Comparison of ENCODE assay signal across 20 mouse cellular contexts in the genomic region with DNA sequence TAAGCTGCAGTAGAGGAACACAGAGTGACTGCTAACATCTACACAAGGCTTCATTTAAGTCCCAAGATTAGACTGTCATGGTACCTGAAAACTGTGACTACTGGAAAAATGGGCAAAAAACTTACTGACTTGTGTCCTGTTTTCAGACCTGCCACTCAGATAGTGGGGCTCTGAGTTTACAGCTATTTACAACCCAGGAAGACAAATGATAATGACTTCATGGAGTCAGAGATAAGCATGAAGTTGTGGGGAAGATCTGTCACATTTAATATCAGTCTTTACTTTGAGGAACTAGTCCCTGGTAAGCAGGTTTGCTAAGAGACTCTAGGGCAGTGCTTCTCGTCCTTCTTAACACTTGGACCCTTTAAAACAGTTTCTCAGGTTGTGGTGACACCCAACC. TPM values are rescaled to one million over a fixed set of nuclear protein-coding genes. Genes with fewer than 3 reads are reported as not detected.
DNase-seq lines count a peak whose midpoint lies in the region; ATAC-seq and TF ChIP-seq lines count a peak whose summit lies in the region.
"Had no signal": no experiment of that assay in that cellular context is flagged by ENCODE, and none has a peak within 500 bp of the region (broad histone marks: within the 10 kb centered on the region; RNA-seq: fewer than 3 reads in every experiment).

No protein-coding gene starts in this region.

- H3K27ac ChIP-seq in liver, embryonic 14.5 days: no peak overlapping the region
- H3K27ac ChIP-seq in olfactory bulb, adult 2 months (ENCODE audit: insufficient read depth, low read depth, low read length): peak overlapping the region; percentile 53
- H3K27ac ChIP-seq in intestine, postnatal 0 days (ENCODE audit: low read depth, low read length): no peak overlapping the region
- H3K27ac ChIP-seq: embryonic facial prominence, embryonic 10.5 days; forebrain, embryonic 13.5 days; gastrocnemius, adult 2 months; heart, embryonic 13.5 days; hindbrain, embryonic 15.5 days had no signal

- H3K36me3 ChIP-seq in G1E (replicated peaks): peaks cover 14% of the 10 kb centered on the region
- no peaks in the 10 kb centered on the region for H3K36me3 ChIP-seq in liver, embryonic 14.5 days (replicated peaks; ENCODE audit: control insufficient read depth, insufficient read depth, low read depth)
- no peaks in the 10 kb centered on the region for H3K36me3 ChIP-seq in intestine, postnatal 0 days (ENCODE audit: control insufficient read depth, insufficient read depth)
- H3K36me3 ChIP-seq: heart, embryonic 13.5 days; hindbrain, embryonic 15.5 days had no signal

- DNase-seq in A20 (ENCODE audit: low read depth, low spot score) (peak; percentile 65), G1E (ENCODE audit: low spot score) (no peak)
- DNase-seq in liver, embryonic 14.5 days (ENCODE audit: low read depth in 3 of 3, low spot score in 3 of 3): no peak
- no peak for DNase-seq in frontal cortex, postnatal 14 days (ENCODE audit: low spot score in 2 of 2)
- DNase-seq: adrenal gland, adult 8-10 months; adrenal gland, postnatal 36 days; B cell, adult 2 months; cerebellum, adult 2 months; cerebellum, postnatal 10 days; forebrain, postnatal 0 days; gastrocnemius, adult 2 months; gastrocnemius, postnatal 25 days; heart, postnatal 36 days had no signal

- peaks cover 25% of the 10 kb centered on the region for H3K4me1 ChIP-seq in G1E (ENCODE audit: insufficient read depth, low read depth, low read length)
- peaks cover 5 to 6% of the 10 kb centered on the region in 2 experiments for H3K4me1 ChIP-seq in liver, embryonic 14.5 days (replicated peaks; ENCODE audit: control insufficient read depth in 2 of 2, insufficient read depth in 2 of 2, low read length in 1 of 2)
- peaks cover 13% of the 10 kb centered on the region for H3K4me1 ChIP-seq in olfactory bulb, adult 2 months (ENCODE audit: control insufficient read depth, insufficient read depth, low read length)
- peaks cover 6% of the 10 kb centered on the region for H3K4me1 ChIP-seq in intestine, postnatal 0 days (replicated peaks; ENCODE audit: control insufficient read depth, insufficient read depth, low read length)

- no peaks in the 10 kb centered on the region for H3K9me3 ChIP-seq in G1E (replicated peaks)
- no peaks in the 10 kb centered on the region for H3K9me3 ChIP-seq in liver, embryonic 14.5 days (ENCODE audit: control insufficient read depth, low read length)
- H3K9me3 ChIP-seq in intestine, postnatal 0 days (ENCODE audit: control insufficient read depth): no peaks in the 10 kb centered on the region
- H3K9me3 ChIP-seq: embryonic facial prominence, embryonic 10.5 days; forebrain, embryonic 13.5 days; heart, embryonic 13.5 days; hindbrain, embryonic 15.5 days had no signal

- TF ChIP-seq POLR2A in olfactory bulb, adult 2 months (IDR thresholded peaks at IDR 0.05; ENCODE audit: insufficient read depth, low read depth, low read length): no peak

- no peak for TF ChIP-seq CTCF in G1E (IDR thresholded peaks at IDR 0.05; ENCODE audit: low read depth, low read length)
- no peak for TF ChIP-seq CTCF in liver, embryonic 14.5 days (IDR thresholded peaks at IDR 0.05; ENCODE audit: low read depth)
- no peak for TF ChIP-seq CTCF in olfactory bulb, adult 2 months (IDR thresholded peaks at IDR 0.05; ENCODE audit: insufficient read depth, low read depth, low read length)
- TF ChIP-seq CTCF in intestine, postnatal 0 days (IDR thresholded peaks at IDR 0.05; ENCODE audit: low read depth): no peak

- no peak overlapping the region for H3K9ac ChIP-seq in liver, embryonic 14.5 days (replicated peaks)
- no peak overlapping the region for H3K9ac ChIP-seq in intestine, postnatal 0 days (ENCODE audit: low read depth, low read length)
- H3K9ac ChIP-seq: forebrain, embryonic 13.5 days; forebrain, postnatal 0 days; heart, embryonic 13.5 days; hindbrain, embryonic 15.5 days had no signal

- ATAC-seq in G1E (ENCODE audit: extremely low read depth, insufficient number of reproducible peaks, low FRiP score, poor library complexity, severe bottlenecking): 0 out of 2 replicates have a peak, but pooled peaks have one; percentile 28
- ATAC-seq in liver, embryonic 14.5 days (ENCODE audit: insufficient read depth): peak; percentile 27; the same call in 1 of the 2 replicates
- no peak for ATAC-seq in intestine, postnatal 0 days
- ATAC-seq: CD4-positive, CD25-positive, alpha-beta regulatory T cell, adult 4 months; forebrain, embryonic 13.5 days; forebrain, postnatal 0 days had no signal

- H3K27me3 ChIP-seq in G1E (ENCODE audit: insufficient read depth, low read length): no peaks in the 10 kb centered on the region
- H3K27me3 ChIP-seq in liver, embryonic 14.5 days (ENCODE audit: control insufficient read depth, insufficient read depth, low read length): no peaks in the 10 kb centered on the region
- no peaks in the 10 kb centered on the region for H3K27me3 ChIP-seq in intestine, postnatal 0 days (replicated peaks; ENCODE audit: control insufficient read depth, insufficient read depth, low read length)
- H3K27me3 ChIP-seq: forebrain, embryonic 13.5 days; heart, embryonic 13.5 days; hindbrain, embryonic 15.5 days had no signal

- TF ChIP-seq EP300 in liver, embryonic 14.5 days (IDR thresholded peaks at IDR 0.05; ENCODE audit: low read depth): 0 out of 2 replicates have a peak, but pooled peaks have one; percentile 18

- no peak overlapping the region for H3K4me3 ChIP-seq in G1E (ENCODE audit: low read depth, low read length)
- no peak overlapping the region for H3K4me3 ChIP-seq in liver, embryonic 14.5 days (ENCODE audit: insufficient read depth in 1 of 2, low read depth in 2 of 2, low read length in 2 of 2)
- H3K4me3 ChIP-seq in olfactory bulb, adult 2 months (ENCODE audit: insufficient read depth, low read depth, low read length): no peak overlapping the region
- no peak overlapping the region for H3K4me3 ChIP-seq in intestine, postnatal 0 days (ENCODE audit: low read depth, low read length)
- H3K4me3 ChIP-seq: embryonic facial prominence, embryonic 10.5 days; forebrain, embryonic 13.5 days; gastrocnemius, adult 2 months; heart, embryonic 13.5 days; hindbrain, embryonic 15.5 days had no signal

- 36% methylated on average over 1 of the region's 1 CpGs for WGBS in liver, embryonic 14.5 days (ENCODE audit: insufficient replicate concordance)
- WGBS in olfactory bulb, adult 2 months: 86% methylated on average over 1 of the region's 1 CpGs
- WGBS in intestine, postnatal 0 days: 53% methylated on average over 1 of the region's 1 CpGs

- H3K4me2 ChIP-seq in liver, embryonic 14.5 days (ENCODE audit: low read depth): no peak overlapping the region
- no peak overlapping the region for H3K4me2 ChIP-seq in intestine, postnatal 0 days (replicated peaks; ENCODE audit: low read depth)
- H3K4me2 ChIP-seq: forebrain, embryonic 13.5 days; heart, embryonic 13.5 days; hindbrain, embryonic 15.5 days had no signal

RNA-seq across cellular contexts. Expression of a gene that starts 51.7 kb away (rescaled TPM):
- total RNA-seq in G1E (2014; fragmentation: Nextera tagmentation) (13.4 and 15.2 TPM in 2 replicates), G1E (2017) (8.6 and 9.7 TPM in 2 replicates)
- 14.7 and 18.7 TPM in 2 replicates for polyA plus RNA-seq in G1E (2012)
- polyA plus RNA-seq in liver, embryonic 14.5 days (2012; rRNA removed): 1.4 and 1.6 TPM in 2 replicates
- polyA plus RNA-seq in liver, embryonic 14.5 days (2014; fragmentation: Nextera tagmentation; extraction: Ambion mirVana): 1.1 and 1.2 TPM in 2 replicates
- polyA plus RNA-seq in olfactory bulb, adult 2 months (2012; ENCODE audit: insufficient read depth, insufficient read length, low replicate concordance, missing spikeins): 116 TPM in 1 of 2 replicates, not detected in the other
- 1.6 and 2.0 TPM in 2 replicates for polyA plus RNA-seq in intestine, postnatal 0 days (2015; fragmentation: Nextera tagmentation; extraction: Ambion mirVana)
